Mouse (Mus musculus) kidney, embryonic 15.5 days (tissue): ENCODE measurements at regions not wholly inside any gene's neighbourhood (a gene's known extent, or its start where the extent isn't known, plus 50 kb on each side); places are given as distances from the start of the nearest gene placed in this dataset.

Experiments
- ATAC-seq: fragments of 200-750 bp; cut with Nextera tagmentation; replicated peaks from 2 replicates; pipeline ENCODE4 v1.8.0; 2017; ENCODE audit warnings: moderate TSS enrichment; ENCODE audit not compliant: low FRiP score
- H3K27ac ChIP-seq: fragments of 300-500 bp; sonication (generic); 2 replicates; pipeline ENCODE4 v1.5.1; 2015; ENCODE audit warnings: mild to moderate bottlenecking, inconsistent platforms
- H3K27me3 ChIP-seq: fragments of 300-500 bp; sonication (generic); 2 replicates; pipeline ENCODE4 v1.6.1; 2015; ENCODE audit warnings: inconsistent platforms
- H3K36me3 ChIP-seq: fragments of 300-500 bp; sonication (generic); 2 replicates; pipeline ENCODE4 v1.6.1; 2015; ENCODE audit warnings: inconsistent platforms
- H3K4me1 ChIP-seq: fragments of 300-500 bp; sonication (generic); 2 replicates; pipeline ENCODE4 v1.6.1; 2015; ENCODE audit warnings: inconsistent platforms
- H3K4me2 ChIP-seq: fragments of 300-500 bp; sonication (generic); 2 replicates; pipeline ENCODE4 v1.6.1; 2015; ENCODE audit warnings: moderate library complexity, mild to moderate bottlenecking, inconsistent platforms
- H3K4me3 ChIP-seq: fragments of 300-500 bp; sonication (generic); replicated peaks from 2 replicates; pipeline ENCODE4 v1.5.1; 2015; ENCODE audit warnings: mild to moderate bottlenecking, inconsistent platforms
- H3K9ac ChIP-seq: fragments of 300-500 bp; sonication (generic); 2 replicates; pipeline ENCODE4 v1.6.1; 2015; ENCODE audit warnings: mild to moderate bottlenecking, inconsistent platforms
- H3K9me3 ChIP-seq: fragments of 300-500 bp; sonication (generic); replicated peaks from 2 replicates; pipeline ENCODE4 v1.6.1; 2016; ENCODE audit warnings: inconsistent platforms
- WGBS: fragments of 180-500 bp; shearing (Covaris S2); methylation state at CpG from one replicate; pipeline ENCODE4 v1.1.7; 2015; ENCODE audit warnings: mixed read lengths; 5-methylcytosine and 5-hydroxymethylcytosine counted together

- no peak for ATAC-seq
- no peak overlapping the region for H3K4me3 ChIP-seq
- H3K9ac ChIP-seq: no peak overlapping the region
- no peaks in the 10 kb centered on the region for H3K27me3 ChIP-seq
- H3K36me3 ChIP-seq: no peaks in the 10 kb centered on the region
- H3K27ac ChIP-seq: no peak overlapping the region
- no peak overlapping the region for H3K4me2 ChIP-seq
- 77% methylated on average over 3 of the region's 3 CpGs for WGBS
- H3K4me1 ChIP-seq: no peaks in the 10 kb centered on the region
- no peaks in the 10 kb centered on the region for H3K9me3 ChIP-seq
Measured at GRCm38 (mm10) chr4:34172000-34172399, 122.0 kb upstream of the Spaca1 start.

- no peaks in the 10 kb centered on the region for H3K36me3 ChIP-seq
- H3K4me2 ChIP-seq: no peak overlapping the region
- H3K4me1 ChIP-seq: no peaks in the 10 kb centered on the region
- ATAC-seq: no peak
- H3K27me3 ChIP-seq: no peaks in the 10 kb centered on the region
- WGBS: 86% methylated on average over 1 of the region's 1 CpGs
- H3K4me3 ChIP-seq: no peak overlapping the region
- no peak overlapping the region for H3K9ac ChIP-seq
- H3K27ac ChIP-seq: no peak overlapping the region
- no peaks in the 10 kb centered on the region for H3K9me3 ChIP-seq
Measured at GRCm38 (mm10) chr4:34177421-34177820, 127.4 kb upstream of the Spaca1 start.

- Histone ChIP-seq H3K27ac (no peak overlapping the region), H3K27me3 (no peaks in the 10 kb centered on the region), H3K36me3 (no peaks in the 10 kb centered on the region), H3K9ac (no peak overlapping the region), H3K4me2 (no peak overlapping the region), H3K4me3 (no peak overlapping the region), H3K9me3 (no peaks in the 10 kb centered on the region), H3K4me1 (no peaks in the 10 kb centered on the region)
- 85% methylated on average over 5 of the region's 5 CpGs for WGBS
- ATAC-seq: no peak
Measured at GRCm38 (mm10) chr4:34186522-34186921, 136.5 kb upstream of the Spaca1 start.

GRCm38 (mm10) chr4:34203193-34203848 lies 153.3 kb upstream of the Spaca1 start:
- Histone ChIP-seq H3K27ac (no peak overlapping the region), H3K4me1 (no peaks in the 10 kb centered on the region), H3K27me3 (no peaks in the 10 kb centered on the region), H3K36me3 (no peaks in the 10 kb centered on the region), H3K4me3 (no peak overlapping the region), H3K9me3 (no peaks in the 10 kb centered on the region), H3K9ac (no peak overlapping the region), H3K4me2 (no peak overlapping the region)
- 82% methylated on average over 10 of the region's 10 CpGs for WGBS
- ATAC-seq: no peak

- no peaks in the 10 kb centered on the region for H3K36me3 ChIP-seq
- 64% methylated on average over 5 of the region's 5 CpGs for WGBS
- no peak overlapping the region for H3K4me2 ChIP-seq
- no peak overlapping the region for H3K9ac ChIP-seq
- no peak overlapping the region for H3K4me3 ChIP-seq
- no peak overlapping the region for H3K27ac ChIP-seq
- H3K4me1 ChIP-seq: no peaks in the 10 kb centered on the region
- no peaks in the 10 kb centered on the region for H3K9me3 ChIP-seq
- H3K27me3 ChIP-seq: no peaks in the 10 kb centered on the region
- ATAC-seq: no peak
Measured at GRCm38 (mm10) chr4:34209179-34209896, 159.3 kb upstream of the Spaca1 start.

- Histone ChIP-seq H3K4me3 (no peak overlapping the region), H3K9ac (no peak overlapping the region), H3K4me2 (no peak overlapping the region), H3K36me3 (no peaks in the 10 kb centered on the region), H3K27me3 (no peaks in the 10 kb centered on the region), H3K27ac (no peak overlapping the region), H3K4me1 (no peaks in the 10 kb centered on the region), H3K9me3 (no peaks in the 10 kb centered on the region)
- ATAC-seq: no peak
Measured at GRCm38 (mm10) chr4:34213731-34214130, 163.7 kb upstream of the Spaca1 start.

GRCm38 (mm10) chr4:34214346-34214745 lies 164.4 kb upstream of the Spaca1 start:
- Histone ChIP-seq H3K9me3 (no peaks in the 10 kb centered on the region), H3K4me2 (no peak overlapping the region), H3K27me3 (no peaks in the 10 kb centered on the region), H3K27ac (no peak overlapping the region), H3K36me3 (no peaks in the 10 kb centered on the region), H3K4me3 (no peak overlapping the region), H3K9ac (no peak overlapping the region), H3K4me1 (no peaks in the 10 kb centered on the region)
- no peak for ATAC-seq
- 83% methylated on average over 11 of the region's 11 CpGs for WGBS

- 86% methylated on average over 1 of the region's 1 CpGs for WGBS
- no peaks in the 10 kb centered on the region for H3K9me3 ChIP-seq
- no peaks in the 10 kb centered on the region for H3K27me3 ChIP-seq
- no peak for ATAC-seq
- no peak overlapping the region for H3K4me3 ChIP-seq
- no peak overlapping the region for H3K9ac ChIP-seq
- H3K4me1 ChIP-seq: no peaks in the 10 kb centered on the region
- H3K36me3 ChIP-seq: no peaks in the 10 kb centered on the region
- no peak overlapping the region for H3K4me2 ChIP-seq
- no peak overlapping the region for H3K27ac ChIP-seq
Measured at GRCm38 (mm10) chr4:34221915-34222314, 171.9 kb upstream of the Spaca1 start.

- no peaks in the 10 kb centered on the region for H3K27me3 ChIP-seq
- H3K4me1 ChIP-seq: no peaks in the 10 kb centered on the region
- 56% methylated on average over 5 of the region's 5 CpGs for WGBS
- no peak overlapping the region for H3K4me2 ChIP-seq
- H3K27ac ChIP-seq: no peak overlapping the region
- no peak for ATAC-seq
- no peaks in the 10 kb centered on the region for H3K9me3 ChIP-seq
- H3K4me3 ChIP-seq: no peak overlapping the region
- no peak overlapping the region for H3K9ac ChIP-seq
- no peaks in the 10 kb centered on the region for H3K36me3 ChIP-seq
Measured at GRCm38 (mm10) chr4:34226089-34226840, 176.3 kb upstream of the Spaca1 start.

GRCm38 (mm10) chr4:34226886-34227285 lies 176.9 kb upstream of the Spaca1 start:
- no peak overlapping the region for H3K27ac ChIP-seq
- H3K9ac ChIP-seq: no peak overlapping the region
- H3K36me3 ChIP-seq: no peaks in the 10 kb centered on the region
- H3K4me3 ChIP-seq: no peak overlapping the region
- ATAC-seq: no peak
- no peak overlapping the region for H3K4me2 ChIP-seq
- no peaks in the 10 kb centered on the region for H3K9me3 ChIP-seq
- H3K27me3 ChIP-seq: no peaks in the 10 kb centered on the region
- no peaks in the 10 kb centered on the region for H3K4me1 ChIP-seq
- WGBS: 94% methylated on average over 5 of the region's 5 CpGs

GRCm38 (mm10) chr4:34227611-34228010 lies 177.6 kb upstream of the Spaca1 start:
- no peak overlapping the region for H3K4me3 ChIP-seq
- no peaks in the 10 kb centered on the region for H3K9me3 ChIP-seq
- 63% methylated on average over 5 of the region's 5 CpGs for WGBS
- no peak overlapping the region for H3K9ac ChIP-seq
- H3K4me2 ChIP-seq: no peak overlapping the region
- no peak overlapping the region for H3K27ac ChIP-seq
- no peaks in the 10 kb centered on the region for H3K27me3 ChIP-seq
- H3K4me1 ChIP-seq: no peaks in the 10 kb centered on the region
- H3K36me3 ChIP-seq: no peaks in the 10 kb centered on the region
- no peak for ATAC-seq

- Histone ChIP-seq H3K9me3 (no peaks in the 10 kb centered on the region), H3K4me2 (no peak overlapping the region), H3K27ac (no peak overlapping the region), H3K36me3 (no peaks in the 10 kb centered on the region), H3K9ac (no peak overlapping the region), H3K4me1 (peaks cover 5% of the 10 kb centered on the region; the same call in 1 of the 2 replicates), H3K4me3 (no peak overlapping the region), H3K27me3 (no peaks in the 10 kb centered on the region)
- 17% methylated on average over 3 of the region's 3 CpGs for WGBS
- ATAC-seq: peak; percentile 62; the same call in 1 of the 2 replicates
Measured at GRCm38 (mm10) chr4:34231270-34231669, 181.3 kb upstream of the Spaca1 start.
